Mouse (Mus musculus) kidney, adult 8-10 months (tissue): Measurements from ENCODE around the gene Prr14l.
"Not testable (repeated sequence)": the region's sequence is repeated elsewhere in the genome, so short reads cannot be mapped to it uniquely, and the experiment has no call there.

Experiments used
- DNase-seq, 2 experiments: peaks; one replicate each; pipeline ENCODE4 v3.0.0; 2022

Prr14l gene

DNA sequence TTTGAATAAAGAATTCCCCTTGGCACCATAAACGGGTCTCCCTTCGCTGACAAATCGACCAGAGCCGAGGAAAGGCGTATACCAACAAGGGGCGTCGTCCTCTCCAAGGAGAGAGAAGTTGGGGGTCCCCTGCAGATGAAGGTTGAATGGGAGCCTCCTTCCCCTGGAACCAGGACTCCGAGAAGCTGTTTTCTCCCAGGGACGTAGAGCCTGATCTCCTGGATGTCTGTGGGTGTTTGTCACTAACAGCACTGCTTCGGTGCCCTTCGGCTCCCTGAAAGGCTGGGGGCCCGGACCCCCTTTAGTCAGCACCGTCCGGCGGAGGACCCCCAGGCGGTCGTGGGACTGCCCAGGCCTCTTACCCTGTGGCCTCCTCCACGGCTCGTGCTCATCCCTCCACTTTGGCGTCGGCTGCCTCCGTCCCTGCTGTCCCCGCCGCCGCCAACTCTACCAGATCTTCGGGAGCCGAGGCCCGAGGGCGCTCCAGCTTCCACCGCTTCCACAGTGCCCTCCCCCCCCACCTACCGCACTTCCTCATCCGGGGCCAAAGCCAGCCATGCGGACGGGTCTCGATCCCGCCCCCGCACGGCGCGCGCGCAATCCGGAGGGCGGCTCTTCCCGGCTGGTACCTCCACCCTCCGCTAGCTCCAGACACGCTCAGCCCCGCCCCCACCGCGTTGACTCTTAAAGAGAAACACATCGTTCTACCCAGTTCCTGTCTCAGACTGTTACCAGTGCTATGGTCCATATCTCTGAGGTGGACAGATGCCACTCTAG is at the start of gene Prr14l:
TSS of gene Prr14l (minus strand) at position 526 of the 777 bp plus-strand sequence.
- peak; percentile 97 to 99 for DNase-seq

DNA sequence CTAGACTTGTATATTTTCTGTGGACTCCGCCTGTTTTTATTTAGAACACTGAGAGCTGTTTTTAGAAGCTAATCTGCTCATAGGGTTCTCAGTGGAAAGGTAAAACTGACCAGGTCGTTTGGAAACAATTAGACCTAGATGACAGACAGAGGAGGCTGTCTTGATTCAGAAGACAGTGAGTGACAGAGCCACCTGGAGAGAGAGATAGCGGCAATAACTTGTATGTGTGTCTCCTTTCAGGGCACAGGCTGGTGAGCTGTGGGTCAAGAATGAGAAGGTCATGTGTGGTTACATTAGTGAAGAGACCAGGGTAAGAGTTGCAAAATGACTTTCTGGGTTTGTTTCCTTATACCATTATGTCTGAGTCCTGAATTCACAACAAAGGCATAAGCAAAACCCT is 32.7 kb upstream of the Prr14l start:
- DNase-seq, result no peak

DNA sequence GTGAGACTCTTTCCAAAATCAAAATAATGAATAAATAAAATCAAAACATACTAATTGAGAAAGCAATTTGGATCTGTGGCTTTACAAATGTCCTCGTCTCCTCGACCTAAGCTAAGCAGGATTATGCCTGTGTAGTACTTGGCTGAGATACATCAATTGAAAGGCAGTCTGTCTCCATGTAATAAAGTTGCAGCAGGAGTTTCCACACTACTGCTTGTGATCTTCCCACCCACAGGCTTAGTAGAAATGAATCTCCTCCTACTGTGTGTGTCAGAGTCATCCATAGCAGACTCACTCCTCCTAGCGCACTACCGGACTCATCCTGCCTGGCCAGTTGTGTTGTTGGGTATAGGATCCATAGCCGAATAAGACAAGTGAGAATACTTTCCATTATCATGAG is 18.3 kb upstream of the Prr14l start:
- DNase-seq, result no peak

DNA sequence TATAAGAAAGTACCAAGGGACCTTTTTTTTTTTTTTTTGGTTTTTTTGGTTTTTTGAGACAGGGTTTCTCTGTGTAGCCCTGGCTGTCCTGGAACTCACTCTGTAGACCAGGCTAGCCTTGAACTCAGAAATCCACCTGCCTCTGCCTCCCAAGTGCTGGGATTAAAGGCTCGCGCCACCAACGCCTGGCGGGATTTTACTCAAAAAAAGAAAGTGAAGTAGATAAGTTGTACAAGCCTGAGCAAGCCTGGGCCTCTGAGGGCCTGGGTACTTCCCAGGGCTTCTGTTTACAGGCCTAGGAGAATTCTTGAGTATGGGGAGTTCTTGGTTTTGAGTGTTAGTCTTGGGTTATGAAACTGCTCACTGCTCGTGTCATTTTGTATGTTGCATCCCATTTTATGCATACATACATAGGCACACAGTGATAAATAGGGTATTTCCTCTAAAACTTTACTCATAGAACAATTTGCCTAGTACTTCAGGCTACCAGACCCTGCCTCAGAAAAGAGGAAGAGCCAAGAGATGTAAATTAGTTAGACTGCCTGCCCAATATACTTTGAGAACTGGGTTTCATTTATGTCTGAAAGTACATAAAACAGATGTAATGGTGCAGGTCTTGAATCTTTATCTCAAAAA is 15.5 kb upstream of the Prr14l start:
- DNase-seq, result no peak

DNA sequence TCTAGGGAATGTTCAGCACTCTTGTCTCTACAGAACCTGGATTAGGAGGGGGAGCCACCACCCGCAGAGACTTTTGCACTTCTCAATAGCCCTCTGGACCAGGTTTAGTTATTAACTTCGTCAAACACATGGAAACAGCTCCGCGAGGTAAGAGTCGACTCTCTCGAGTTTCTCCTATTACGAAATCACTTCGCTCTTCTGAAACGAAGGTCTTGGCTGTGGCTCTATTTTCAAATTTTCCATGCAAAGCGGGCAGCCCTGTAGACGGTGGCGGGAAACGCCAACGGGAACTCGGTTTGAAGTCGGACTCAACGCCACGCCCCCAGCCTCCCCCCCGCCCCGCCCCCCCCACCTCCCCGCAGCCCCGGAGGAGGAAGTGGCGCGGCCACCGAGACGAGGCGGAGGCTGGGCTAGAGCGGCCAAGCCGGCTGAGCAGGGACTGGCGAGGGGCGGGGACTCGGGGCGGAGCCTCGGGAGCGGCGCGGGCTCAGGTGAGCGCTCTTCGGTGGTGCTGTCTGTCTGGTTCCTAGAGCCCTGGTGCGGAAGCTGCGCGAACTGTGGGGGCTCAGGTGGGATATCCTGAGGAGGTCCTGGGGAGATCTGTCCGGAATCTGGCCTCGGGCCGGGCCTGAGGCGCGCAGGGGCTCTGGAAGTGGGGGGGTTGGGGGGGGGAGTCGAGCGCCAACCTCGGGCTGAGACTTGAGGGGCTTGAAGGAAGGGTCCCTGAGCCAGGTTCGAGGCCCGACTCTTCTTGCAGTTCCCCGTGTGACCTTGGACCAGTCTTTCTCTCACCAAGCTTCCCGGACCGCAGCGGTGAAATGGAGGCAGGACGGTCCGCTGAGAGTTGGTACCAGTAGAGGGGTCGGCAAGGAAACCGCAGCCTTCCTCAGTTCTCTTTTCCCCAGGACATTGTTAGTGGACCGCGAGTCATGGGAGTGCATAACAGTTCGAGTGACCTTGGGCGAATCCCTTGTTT is 9.5 kb upstream of the Prr14l start, which contains the start of gene Depdc5:
TSS of gene Depdc5 (plus strand) at position 449 of the 976 bp plus-strand sequence.
- DNase-seq, result peak; percentile 93 to 95

DNA sequence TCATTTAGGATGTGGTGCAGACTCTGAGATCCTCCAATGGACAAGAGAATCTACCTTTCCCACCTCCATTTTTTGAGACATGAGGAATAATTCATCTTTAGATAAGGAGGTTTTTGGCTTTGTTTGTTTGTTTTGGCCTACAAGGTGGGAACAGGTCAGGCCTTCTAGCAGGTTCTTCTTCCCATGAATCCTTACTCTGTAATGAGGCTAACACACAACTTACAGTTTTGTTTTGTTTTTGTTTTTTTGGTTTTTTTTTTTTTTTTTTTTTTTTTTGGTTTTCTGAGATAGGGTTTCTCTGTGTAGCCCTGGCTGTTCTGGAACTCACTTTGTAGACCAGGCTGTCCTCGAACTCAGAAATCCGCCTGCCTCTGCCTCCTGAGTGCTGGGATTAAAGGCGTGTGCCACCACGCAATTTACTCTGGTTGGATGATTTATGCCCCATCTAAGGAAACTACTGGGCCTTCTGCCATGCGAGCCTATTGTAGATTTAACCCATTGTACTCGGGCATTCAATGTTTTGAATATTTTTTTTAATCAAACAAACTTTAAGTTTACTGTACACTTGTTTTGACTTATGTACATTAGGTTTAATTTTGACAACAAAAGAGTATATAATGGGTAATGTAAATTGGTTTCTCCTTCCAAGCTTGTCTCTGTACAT is 8.5 kb upstream of the Prr14l start:
- peak in 1 of 2 experiments; percentile 40 for DNase-seq

DNA sequence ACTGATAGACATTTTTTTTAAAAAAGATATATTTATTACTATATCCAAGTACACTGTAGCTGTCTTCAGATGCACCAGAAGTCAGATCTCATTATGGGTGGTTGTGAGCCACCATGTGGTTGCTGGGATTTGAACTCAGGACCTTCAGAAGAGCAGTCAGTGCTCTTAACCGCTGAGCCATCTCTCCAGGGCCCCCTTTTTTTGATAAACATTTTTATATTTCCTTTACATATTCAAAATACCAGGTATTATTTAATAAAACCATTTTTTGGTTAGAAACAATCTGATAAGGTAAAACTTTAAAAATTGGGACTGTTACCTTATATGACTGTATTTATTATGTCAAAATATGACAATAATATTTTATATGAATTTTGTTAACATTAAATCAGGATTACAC is 7.0 kb upstream of the Prr14l start:
- no peak for DNase-seq

DNA sequence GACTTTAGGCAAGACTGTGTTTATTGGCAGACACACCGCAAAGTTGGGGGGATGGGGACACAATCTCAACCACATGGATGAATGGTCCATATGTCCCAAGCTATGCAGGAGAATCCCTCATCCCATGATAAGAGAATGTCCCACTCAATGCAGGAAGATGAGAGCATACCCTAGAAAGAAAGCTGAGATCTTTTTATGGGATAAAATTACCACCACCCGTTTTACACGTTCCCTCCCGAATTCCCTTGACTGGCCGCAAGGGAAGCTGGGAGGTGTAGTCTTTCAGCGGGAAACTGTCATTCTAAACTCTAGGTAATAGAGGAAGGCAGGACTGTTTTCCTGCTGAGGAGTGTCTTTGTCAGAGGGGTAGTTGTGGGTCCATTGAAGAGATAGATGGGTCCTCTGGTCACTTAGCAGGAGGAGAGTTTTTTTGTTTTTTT is 3.7 kb upstream of the Prr14l start:
- peak; percentile 48 to 55 for DNase-seq

DNA sequence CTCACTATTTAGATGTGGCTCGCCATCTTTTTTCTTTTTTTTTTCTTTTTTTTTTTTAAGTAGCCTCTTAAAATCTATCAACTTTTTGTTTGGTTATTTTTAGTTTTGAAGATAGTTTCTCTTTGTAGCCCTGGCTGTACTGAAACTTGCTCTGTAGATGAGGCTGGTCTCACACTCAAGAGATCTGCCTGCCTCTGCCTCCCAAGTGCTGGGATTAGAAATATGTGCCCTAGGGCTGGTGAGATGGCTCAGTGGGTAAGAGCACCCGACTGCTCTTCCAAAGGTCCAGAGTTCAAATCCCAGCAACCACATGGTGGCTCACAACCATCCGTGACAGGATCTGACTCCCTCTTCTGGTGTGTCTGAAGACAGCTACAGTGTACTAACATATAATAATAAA is 1.2 kb upstream of the Prr14l start:
- not testable (repeated sequence) for DNase-seq

DNA sequence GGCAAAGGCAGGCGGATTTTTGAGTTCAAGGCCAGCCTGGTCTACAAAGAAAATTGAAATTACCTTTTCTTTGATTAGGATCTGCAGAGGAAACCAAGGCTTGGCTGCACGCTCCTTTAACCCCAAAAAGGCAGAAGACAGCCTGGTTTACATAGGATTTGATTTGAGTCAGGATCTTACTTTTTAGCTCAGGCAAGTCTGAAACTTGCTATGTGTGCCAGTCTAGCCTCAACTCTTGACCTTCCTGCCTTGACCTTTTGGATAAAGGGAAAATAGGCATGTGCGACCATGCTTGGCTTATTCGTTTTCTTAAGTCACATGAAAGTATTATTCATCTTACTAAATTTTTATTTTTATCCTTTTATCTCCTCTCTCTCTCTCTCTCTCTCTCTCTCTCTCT is 762 bp upstream of the Prr14l start:
- no peak for DNase-seq

DNA sequence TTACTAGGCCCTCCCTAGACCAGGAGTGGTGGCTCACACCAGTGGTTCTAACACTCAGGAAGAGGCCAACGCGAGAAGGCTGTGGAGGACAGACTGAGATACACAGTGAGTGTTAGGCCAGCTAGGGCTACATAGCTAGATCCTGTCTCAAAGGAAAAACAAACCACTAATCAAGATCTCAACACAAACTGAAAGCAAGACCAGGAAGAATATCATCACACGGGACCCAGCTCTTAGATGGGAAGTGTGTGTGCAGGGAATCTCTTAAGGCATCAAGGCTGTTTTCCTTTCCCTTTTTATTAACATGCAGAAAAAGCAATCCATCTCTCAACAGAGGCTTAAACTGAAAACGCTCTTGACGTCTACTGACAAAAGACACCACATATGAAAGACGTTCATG is 2.0 kb downstream of the Prr14l start:
- no peak for DNase-seq

DNA sequence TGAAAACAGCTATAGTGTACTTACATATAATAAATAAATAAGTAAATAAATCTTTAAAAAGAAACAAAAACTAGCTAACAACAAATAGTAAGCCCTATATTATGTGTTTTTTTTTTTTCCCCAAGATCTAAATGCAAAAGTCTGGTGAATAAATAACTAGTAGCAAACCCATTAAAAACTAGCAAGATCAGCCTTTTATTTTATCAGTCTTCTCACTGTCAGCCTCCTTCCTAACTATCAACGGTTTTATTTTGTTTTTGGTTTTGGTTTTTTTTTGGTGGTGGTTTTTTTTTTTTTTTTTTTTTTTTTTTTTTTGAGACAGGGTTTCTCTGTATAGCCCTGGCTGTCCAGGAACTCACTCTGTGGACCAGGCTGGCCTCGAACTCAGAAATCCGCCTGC is 4.5 kb downstream of the Prr14l start:
- not testable (repeated sequence) for DNase-seq

DNA sequence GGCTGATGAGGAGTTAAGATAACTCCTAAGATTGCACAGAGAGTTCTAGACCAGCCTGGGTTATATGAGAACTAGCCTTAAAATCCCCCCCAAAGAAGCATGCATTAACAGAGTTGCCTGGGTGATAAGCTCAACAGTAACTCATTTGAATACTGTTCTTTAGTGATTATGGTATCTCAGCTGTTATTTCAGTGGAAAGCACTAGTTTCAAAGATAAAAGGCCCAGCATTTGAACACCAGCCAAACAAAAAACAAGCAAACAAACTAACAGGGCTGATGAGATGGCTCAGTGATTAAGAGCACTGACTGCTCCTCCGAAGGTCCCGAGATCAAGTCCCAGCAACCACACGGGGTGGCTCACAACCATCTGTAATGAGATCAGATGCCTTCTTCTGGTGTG is 4.9 kb downstream of the Prr14l start:
- no peak for DNase-seq

DNA sequence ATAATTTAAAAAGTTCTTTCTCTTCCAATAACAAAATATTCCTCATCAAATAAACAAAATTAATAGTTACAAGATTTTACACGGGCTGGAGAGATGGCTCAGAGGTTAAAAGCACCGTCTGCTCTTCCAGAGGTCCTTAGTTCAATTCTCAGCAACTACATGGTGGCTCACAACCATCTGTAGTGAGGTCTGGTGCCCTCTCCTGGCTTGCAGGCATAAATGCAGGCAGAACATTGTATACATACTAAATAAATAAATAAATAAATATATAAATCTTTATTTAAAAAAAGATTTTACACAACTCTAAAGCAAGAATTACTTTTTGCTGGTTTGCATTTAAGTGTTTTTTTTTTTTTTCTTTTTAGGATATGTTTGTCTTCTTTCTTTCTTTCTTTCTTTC is 14.0 kb downstream of the Prr14l start:
- DNase-seq, result no peak

DNA sequence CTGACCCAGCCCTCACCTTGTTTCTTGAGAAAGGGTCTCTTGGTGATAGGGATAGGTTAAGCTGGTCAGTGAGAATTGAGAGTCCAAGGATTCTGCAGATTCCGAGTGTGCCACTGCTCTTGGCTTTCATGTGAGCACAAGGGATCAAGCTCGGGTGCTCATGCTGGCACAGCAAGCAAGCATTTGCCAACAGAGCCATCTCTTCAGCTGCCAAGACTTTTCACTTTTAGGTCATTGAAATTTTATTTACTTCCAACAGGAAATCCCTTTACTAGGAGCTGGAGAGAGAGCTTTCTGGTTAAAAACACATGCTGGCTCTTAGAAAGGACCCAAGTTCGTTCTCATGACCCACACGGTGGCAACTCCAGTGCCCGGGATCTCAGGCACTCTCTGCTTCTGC is 17.1 kb downstream of the Prr14l start:
- no peak for DNase-seq

DNA sequence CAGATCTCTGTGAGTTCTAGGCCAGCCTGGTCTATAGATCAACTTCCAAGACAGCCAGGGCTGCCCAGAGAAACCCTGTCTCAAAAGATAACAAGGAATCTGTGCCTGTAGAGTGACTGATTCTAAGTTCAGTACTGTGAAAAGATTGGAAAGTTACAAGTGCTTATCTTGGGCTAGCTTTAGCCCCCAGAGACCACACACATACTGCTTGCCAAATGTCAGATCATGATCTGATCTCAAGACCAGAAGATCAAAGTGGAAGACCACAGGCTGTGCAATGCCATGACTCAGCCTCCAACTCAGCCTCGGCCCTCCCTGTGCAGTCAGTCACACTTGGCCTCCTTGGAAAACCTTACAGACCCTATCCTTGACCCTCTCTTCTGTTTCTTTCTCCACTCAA is 19.6 kb downstream of the Prr14l start:
- DNase-seq, result no peak

DNA sequence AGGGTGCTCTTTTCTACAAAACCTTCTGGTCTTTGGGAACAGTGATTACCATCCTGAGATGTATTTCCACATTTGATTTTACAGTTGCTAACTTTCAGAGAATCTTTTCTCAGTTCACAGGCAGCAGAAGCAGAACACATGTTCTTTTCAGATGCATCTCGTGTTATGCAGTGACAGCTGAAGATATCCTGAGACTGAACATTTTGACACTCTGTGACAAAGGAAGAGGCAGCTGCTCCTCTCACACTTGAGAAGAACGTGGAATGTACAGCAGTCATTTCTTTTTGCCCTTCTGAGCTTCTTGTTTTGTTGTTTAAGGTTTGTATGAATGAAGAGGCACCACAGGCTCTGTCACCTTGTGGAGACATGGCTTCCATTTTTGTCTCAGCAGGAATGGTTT is 24.0 kb downstream of the Prr14l start:
- no peak for DNase-seq

DNA sequence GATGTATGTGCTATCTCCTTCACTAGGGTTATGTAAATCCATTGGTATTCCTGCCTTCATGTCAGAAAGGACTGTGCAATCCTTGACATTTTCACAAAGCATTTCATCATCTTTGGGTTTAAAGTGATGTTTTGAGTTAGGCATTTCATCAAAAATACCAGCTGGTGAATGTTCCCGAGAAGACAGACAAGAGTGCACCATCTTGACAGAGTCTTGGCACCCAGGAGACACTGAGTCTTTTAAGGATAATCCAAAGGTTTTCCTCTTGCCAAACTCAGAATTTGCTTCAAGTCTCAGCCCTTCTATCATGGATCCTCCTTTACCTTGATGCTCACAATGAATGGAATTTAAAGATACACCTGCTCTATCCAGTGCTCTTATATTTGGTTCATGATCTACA is 25.3 kb downstream of the Prr14l start:
- not testable (repeated sequence) for DNase-seq

DNA sequence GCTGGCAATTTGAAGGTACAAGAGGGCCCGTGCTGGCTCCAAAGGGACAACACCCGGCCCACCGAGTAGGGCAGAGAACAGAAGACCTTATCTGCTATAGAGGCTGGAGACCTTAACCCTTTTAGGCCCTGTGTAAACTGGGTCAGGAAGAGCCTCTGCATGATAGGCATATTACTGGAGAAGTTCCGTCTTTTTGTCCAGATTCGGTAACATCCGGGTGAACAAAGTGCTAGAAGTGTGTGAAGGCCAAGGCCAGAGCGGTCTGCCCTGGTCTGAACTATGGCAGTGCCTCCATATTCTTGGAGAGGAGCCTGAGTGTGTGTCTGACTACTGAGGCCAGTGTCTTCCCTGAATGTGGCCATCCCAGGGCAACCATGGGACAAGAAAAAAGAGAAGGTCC is 27.0 kb downstream of the Prr14l start, which contains the start of gene Gm20671:
TSS of gene Gm20671 (minus strand) at position 101 of the 400 bp plus-strand sequence.
- no peak for DNase-seq

DNA sequence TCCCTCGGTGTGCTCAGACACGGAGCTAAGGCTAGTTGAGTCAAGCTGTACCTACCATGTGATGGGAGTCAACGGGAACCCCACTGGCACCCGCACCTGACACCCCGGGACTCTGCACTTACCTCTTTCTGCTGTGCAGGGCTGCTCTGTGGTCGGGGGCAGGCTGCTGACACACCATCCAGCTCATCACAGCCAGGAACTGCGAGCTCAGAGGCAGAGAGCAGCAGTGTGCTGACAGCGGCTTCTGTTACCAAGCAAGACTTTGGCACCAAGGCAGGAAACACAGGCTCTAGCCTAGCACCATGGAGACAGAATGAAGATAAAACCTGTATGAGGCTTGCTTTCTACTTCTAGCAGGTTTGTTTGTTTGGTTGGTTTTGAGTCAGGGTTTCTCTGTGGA is 33.6 kb downstream of the Prr14l start:
- DNase-seq, result no peak

DNA sequence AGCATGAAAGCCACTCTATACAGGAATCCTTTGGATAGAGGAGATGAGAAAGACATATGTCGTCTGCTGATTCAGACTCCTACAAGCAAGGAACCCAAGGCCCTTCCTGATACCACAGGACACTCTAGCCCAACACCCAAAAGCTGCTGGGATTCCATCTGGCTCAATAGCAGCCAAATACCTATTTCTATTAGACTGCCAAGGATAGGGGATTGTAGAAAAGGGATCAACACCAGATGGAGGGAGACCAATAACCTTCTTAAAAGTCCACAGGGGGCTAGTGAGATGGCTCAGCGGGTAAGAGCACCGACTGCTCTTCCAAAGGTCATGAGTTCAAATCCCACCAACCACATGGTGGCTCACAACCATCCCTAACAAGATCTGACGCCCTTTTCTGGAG is 38.7 kb downstream of the Prr14l start:
- no peak for DNase-seq

DNA sequence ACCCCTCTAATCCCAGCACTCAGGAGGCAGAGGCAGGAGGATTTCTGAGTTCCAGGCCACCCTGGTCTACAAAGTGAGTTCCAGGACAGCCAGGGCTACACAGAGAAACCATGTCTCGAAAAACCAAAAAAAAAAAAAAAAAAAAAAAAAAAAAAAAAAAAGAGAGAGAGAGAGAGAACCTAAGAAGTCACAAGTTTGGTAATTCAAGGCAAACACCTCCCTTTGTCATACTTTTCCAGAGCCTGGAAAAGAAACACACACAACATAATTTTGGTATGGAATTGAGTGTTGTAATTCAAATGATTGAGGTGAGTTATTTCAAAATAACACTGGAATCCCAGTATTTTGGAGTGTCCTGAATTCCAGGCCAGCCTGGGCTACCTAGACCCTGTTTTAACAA is 67.6 kb downstream of the Prr14l start:
- DNase-seq, result not testable (repeated sequence)
